Mouse (Mus musculus) lung, embryonic 14.5 days (tissue): Measurements from ENCODE around the gene Mthfd1l. TPM values are rescaled to one million over a fixed set of nuclear protein-coding genes. Genes with fewer than 3 reads are reported as not detected.

Source experiments
- ATAC-seq: fragments of 200-750 bp; cut with Nextera tagmentation; 2 replicates; pipeline ENCODE4 v1.8.0; 2017; ENCODE audit warnings: mild to moderate bottlenecking, moderate TSS enrichment, moderate library complexity; ENCODE audit not compliant: insufficient read depth
- DNase-seq: peaks from one replicate; pipeline ENCODE4 v3.0.0-alpha.2; 2015
- H3K27ac ChIP-seq: fragments of 300-500 bp; sonication (generic); 2 replicates; pipeline ENCODE4 v1.5.1; 2014; ENCODE audit warnings: low read depth, mild to moderate bottlenecking, moderate library complexity
- H3K27me3 ChIP-seq: fragments of 300-500 bp; sonication (generic); 2 replicates; pipeline ENCODE4 v1.6.1; 2014; ENCODE audit warnings: low read length, control low read depth; ENCODE audit not compliant: insufficient read depth
- H3K36me3 ChIP-seq: fragments of 300-500 bp; sonication (generic); 2 replicates; pipeline ENCODE4 v1.6.1; 2014; ENCODE audit warnings: control low read depth; ENCODE audit not compliant: insufficient read depth
- H3K4me1 ChIP-seq: fragments of 300-500 bp; sonication (generic); 2 replicates; pipeline ENCODE4 v1.6.1; 2014; ENCODE audit warnings: antibody characterized with exemption, control low read depth; ENCODE audit not compliant: insufficient read depth
- H3K4me2 ChIP-seq: fragments of 300-500 bp; sonication (generic); 2 replicates; pipeline ENCODE4 v1.6.1; 2014; ENCODE audit warnings: mild to moderate bottlenecking
- H3K4me3 ChIP-seq: fragments of 300-500 bp; sonication (generic); 2 replicates; pipeline ENCODE4 v1.5.1; 2014; ENCODE audit warnings: low read depth, low read length
- H3K9ac ChIP-seq: fragments of 300-500 bp; sonication (generic); 2 replicates; pipeline ENCODE4 v1.6.1; 2014
- H3K9me3 ChIP-seq: fragments of 300-500 bp; sonication (generic); 2 replicates; pipeline ENCODE4 v1.6.1; 2016; ENCODE audit warnings: low read depth, low read length, control low read depth
- CTCF ChIP-seq: IDR thresholded peaks from 2 replicates; pipeline ENCODE4 v1.5.1; 2016; ENCODE audit warnings: antibody characterized with exemption, low read depth
- WGBS: fragments of 180-500 bp; shearing (Covaris S2); extraction: QIAGEN DNeasy Blood & Tissue Kit; methylation state at CpG from one replicate; pipeline ENCODE4 v1.1.7; 2014; 5-methylcytosine and 5-hydroxymethylcytosine counted together
- polyA plus RNA-seq: library from polyadenylated mRNA; unstranded; fragments of >200 nt; fragmentation: Nextera tagmentation; extraction: Ambion mirVana; gene quantifications from 2 replicates; pipeline ENCODE4 v1.2.1, GENCODE M21; 2014

The Mthfd1l gene
- polyA plus RNA-seq, 1 experiment from 2014 or later = 21.7 TPM

GRCm38 (mm10) chr10:4027466-4027865 is 54.5 kb downstream of the Mthfd1l start:
- WGBS = 7% methylated on average over 4 of the region's 4 CpGs
- Histone ChIP-seq H3K4me2 (no peak overlapping the region), H3K9ac (no peak overlapping the region), H3K4me3 (no peak overlapping the region), H3K27ac (no peak overlapping the region), H3K36me3 (peaks cover 26% of the 10 kb centered on the region), H3K9me3 (no peaks in the 10 kb centered on the region), H3K27me3 (no peaks in the 10 kb centered on the region), H3K4me1 (peaks cover 10% of the 10 kb centered on the region; the same call in 1 of the 2 replicates)
- no peak for ATAC-seq
- no peak for TF ChIP-seq CTCF
- DNase-seq = peak; percentile 35

DNA sequence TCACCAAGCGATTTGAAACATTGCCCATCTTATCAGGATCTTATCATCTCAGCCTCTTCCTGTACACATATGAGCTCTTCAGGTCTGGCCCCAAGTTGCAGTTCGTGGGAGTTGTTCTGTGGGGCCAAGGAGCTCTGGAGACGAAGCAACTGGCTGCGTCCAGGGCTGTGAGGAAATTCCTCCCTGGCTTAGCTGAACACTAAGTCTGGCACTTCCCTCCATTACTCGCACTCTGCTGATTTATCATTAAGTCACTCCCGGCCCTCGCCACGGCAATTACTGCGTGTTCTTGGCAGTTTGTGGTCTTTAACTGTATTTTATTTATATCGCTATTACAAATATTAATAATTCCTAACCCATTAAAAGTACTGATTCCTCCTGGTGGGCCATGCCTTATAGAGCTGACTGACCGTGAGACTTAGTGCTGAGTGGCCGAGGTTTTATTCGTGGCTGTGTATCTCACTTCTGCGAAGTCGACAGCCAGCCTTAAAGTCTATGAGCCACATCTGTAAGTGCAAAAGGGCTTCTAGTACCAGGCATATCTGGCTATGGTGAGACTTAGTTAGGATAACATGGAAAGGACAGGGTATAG is 56.0 kb downstream of the Mthfd1l start:
- H3K9ac ChIP-seq = no peak overlapping the region
- no peak for TF ChIP-seq CTCF
- H3K4me2 ChIP-seq = no peak overlapping the region
- DNase-seq (peak; percentile 86), ATAC-seq (peak; percentile 89)
- peaks cover 10% of the 10 kb centered on the region; the same call in 1 of the 2 replicates for H3K4me1 ChIP-seq
- H3K9me3 ChIP-seq = no peaks in the 10 kb centered on the region
- no peaks in the 10 kb centered on the region for H3K27me3 ChIP-seq
- H3K27ac ChIP-seq = peak overlapping the region; percentile 54; the same call in 1 of the 2 replicates
- 35% methylated on average over 15 of the region's 15 CpGs for WGBS
- H3K4me3 ChIP-seq = no peak overlapping the region
- peaks cover 26% of the 10 kb centered on the region for H3K36me3 ChIP-seq

DNA sequence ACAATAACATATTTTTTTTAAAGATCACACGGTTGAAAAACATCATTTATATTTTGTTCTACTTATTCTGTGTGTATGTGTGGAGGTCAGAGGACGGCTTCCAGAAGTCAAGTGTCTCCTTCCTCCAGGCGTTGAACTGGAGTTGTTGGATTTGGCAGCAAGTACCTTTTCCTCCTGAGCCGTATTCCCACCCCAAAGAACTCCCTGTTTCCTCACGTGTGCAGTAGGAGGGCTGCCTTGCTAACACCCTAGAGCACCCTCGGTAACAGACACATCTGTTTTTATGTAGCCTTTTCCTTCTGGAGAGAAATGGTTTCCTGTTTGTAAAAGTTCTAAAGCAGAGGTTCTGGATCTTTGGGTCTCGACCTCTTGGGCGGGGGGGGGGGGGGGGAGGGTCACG is 60.8 kb downstream of the Mthfd1l start:
- Histone ChIP-seq H3K27ac (no peak overlapping the region), H3K9me3 (no peaks in the 10 kb centered on the region), H3K4me1 (0 out of 2 replicates have a peak, but pooled peaks cover under 1% of the 10 kb centered on the region), H3K4me2 (no peak overlapping the region), H3K4me3 (no peak overlapping the region), H3K27me3 (no peaks in the 10 kb centered on the region), H3K9ac (no peak overlapping the region), H3K36me3 (peaks cover 30% of the 10 kb centered on the region)
- WGBS = 56% methylated on average over 8 of the region's 9 CpGs
- no peak for TF ChIP-seq CTCF
- no peak for ATAC-seq
- no peak for DNase-seq

DNA sequence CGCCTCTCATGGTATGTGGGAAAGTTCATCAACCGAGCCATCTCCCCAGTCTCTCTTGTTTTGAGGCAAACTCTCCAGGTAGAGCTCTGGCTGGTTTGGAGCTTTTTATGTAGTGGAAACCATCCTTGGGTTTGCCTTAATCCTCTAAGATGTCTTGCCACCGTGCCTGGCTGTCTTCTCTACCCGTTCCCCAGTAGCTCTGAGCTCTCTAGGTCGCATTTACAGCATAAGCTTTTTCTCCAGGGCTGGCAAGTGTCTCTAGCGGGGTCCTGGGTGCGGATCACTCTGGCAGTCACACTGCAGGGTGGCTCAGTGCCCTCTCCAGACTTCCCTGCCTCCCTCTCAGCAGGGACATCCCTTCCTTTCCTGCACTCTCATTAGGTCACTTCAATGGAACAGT is 63.6 kb downstream of the Mthfd1l start:
- Histone ChIP-seq H3K9me3 (no peaks in the 10 kb centered on the region), H3K27me3 (no peaks in the 10 kb centered on the region), H3K36me3 (peaks cover 19% of the 10 kb centered on the region), H3K4me2 (no peak overlapping the region), H3K9ac (no peak overlapping the region), H3K4me3 (no peak overlapping the region), H3K27ac (no peak overlapping the region), H3K4me1 (no peaks in the 10 kb centered on the region)
- DNase-seq (no peak), ATAC-seq (no peak; the same call in 1 of the 2 replicates)
- TF ChIP-seq CTCF = no peak
- 91% methylated on average over 7 of the region's 7 CpGs for WGBS

DNA sequence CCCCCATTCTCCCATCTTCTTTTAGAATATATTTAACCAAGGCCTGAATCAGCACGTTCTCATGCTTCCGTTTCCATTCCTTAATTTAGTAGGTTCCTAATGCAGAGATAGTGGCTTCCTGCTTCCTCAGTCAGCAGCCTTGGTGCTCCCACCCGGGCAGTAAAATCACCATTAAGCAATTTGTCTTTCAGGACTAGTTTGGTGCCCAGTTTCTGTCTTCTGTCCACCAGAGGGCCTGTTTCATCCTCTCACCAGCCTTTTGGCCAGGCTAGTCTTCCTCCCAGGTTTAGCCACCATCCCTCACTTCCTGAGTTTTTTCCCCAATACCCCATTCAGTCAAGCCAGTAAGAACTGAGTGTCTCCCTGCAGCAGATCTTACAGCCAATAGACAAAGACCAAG is 64.1 kb downstream of the Mthfd1l start:
- Histone ChIP-seq H3K4me1 (no peaks in the 10 kb centered on the region), H3K27me3 (no peaks in the 10 kb centered on the region), H3K4me2 (no peak overlapping the region), H3K36me3 (peaks cover 21% of the 10 kb centered on the region), H3K27ac (no peak overlapping the region), H3K4me3 (no peak overlapping the region), H3K9ac (no peak overlapping the region), H3K9me3 (no peaks in the 10 kb centered on the region)
- ATAC-seq = peak; percentile 25; the same call in 1 of the 2 replicates
- peak; percentile 54 for TF ChIP-seq CTCF
- 60% methylated on average over 3 of the region's 3 CpGs for WGBS
- DNase-seq = peak; percentile 61

GRCm38 (mm10) chr10:4038576-4038975 is 65.7 kb downstream of the Mthfd1l start:
- no peak overlapping the region for H3K9ac ChIP-seq
- no peaks in the 10 kb centered on the region for H3K9me3 ChIP-seq
- H3K4me3 ChIP-seq = no peak overlapping the region
- no peak overlapping the region for H3K27ac ChIP-seq
- 87% methylated on average over 11 of the region's 11 CpGs for WGBS
- no peaks in the 10 kb centered on the region for H3K27me3 ChIP-seq
- DNase-seq (no peak), ATAC-seq (no peak)
- no peak overlapping the region for H3K4me2 ChIP-seq
- peaks cover 25% of the 10 kb centered on the region for H3K36me3 ChIP-seq
- no peak for TF ChIP-seq CTCF
- no peaks in the 10 kb centered on the region for H3K4me1 ChIP-seq

GRCm38 (mm10) chr10:4041691-4042090 is 68.8 kb downstream of the Mthfd1l start:
- Histone ChIP-seq H3K36me3 (peaks cover 16% of the 10 kb centered on the region; the same call in 1 of the 2 replicates), H3K27me3 (no peaks in the 10 kb centered on the region), H3K9ac (no peak overlapping the region), H3K27ac (no peak overlapping the region), H3K4me3 (no peak overlapping the region), H3K4me2 (no peak overlapping the region), H3K4me1 (no peaks in the 10 kb centered on the region), H3K9me3 (no peaks in the 10 kb centered on the region)
- 71% methylated on average over 9 of the region's 9 CpGs for WGBS
- peak; percentile 74 for TF ChIP-seq CTCF
- ATAC-seq (peak; percentile 35; the same call in 1 of the 2 replicates), DNase-seq (peak; percentile 74)
